In genomic region chr5:21329672-21330665, GRCm38 (mm10) we compare ENCODE assay signal across 11 mouse cellular contexts. TPM values are rescaled to one million over a fixed set of nuclear protein-coding genes. Genes with fewer than 3 reads are reported as not detected.
DNase-seq lines count a peak whose midpoint lies in the region; ATAC-seq and TF ChIP-seq lines count a peak whose summit lies in the region.
"Had no signal": no experiment of that assay in that cellular context is flagged by ENCODE, and none has a peak within 500 bp of the region (broad histone marks: within the 10 kb centered on the region; RNA-seq: fewer than 3 reads in every experiment).

No protein-coding gene starts in this region.

- H3K4me1 ChIP-seq in heart, embryonic 10.5 days = peaks cover 33% of the 10 kb centered on the region
- H3K4me1 ChIP-seq in liver, embryonic 12.5 days = no peaks in the 10 kb centered on the region; the same call in 1 of the 2 replicates

- no peak for TF ChIP-seq POLR2A in myocyte (IDR thresholded peaks at IDR 0.05; ENCODE audit: insufficient read length, low read depth)

- no peak for ATAC-seq in megakaryocyte progenitor cell, adult 5-6 weeks (replicated peaks; ENCODE audit: poor library complexity)
- ATAC-seq in liver, embryonic 12.5 days = no peak
- ATAC-seq: CD4-positive, CD25-positive, alpha-beta regulatory T cell, adult 4 months had no signal

- no peaks in the 10 kb centered on the region for H3K9me3 ChIP-seq in heart, embryonic 10.5 days
- H3K9me3 ChIP-seq in liver, embryonic 12.5 days (replicated peaks) = no peaks in the 10 kb centered on the region
- H3K9me3 ChIP-seq: limb, embryonic 15.5 days had no signal

- no peaks in the 10 kb centered on the region for H3K79me2 ChIP-seq in myocyte (ENCODE audit: control insufficient read depth, insufficient read depth)

- intact Hi-C loops in heart, postnatal 25 days (cut with DNase I) = loop anchor here (2.0 to 5.0 kb wide), 2 partner anchors 42 to 91 kb away; partner anchors contain the start of gene Fgl2
- intact Hi-C loops in left cerebral cortex, postnatal 10 days (cut with DNase I) = loop anchor here (5.0 kb wide), 1 partner anchor 82 kb away; no protein-coding TSS in a partner anchor

- no peak overlapping the region for H3K9ac ChIP-seq in liver, embryonic 12.5 days
- H3K9ac ChIP-seq: limb, embryonic 15.5 days had no signal

- no peak overlapping the region for H3ac ChIP-seq in myocyte (ENCODE audit: control insufficient read depth, insufficient read length)

- H3K36me3 ChIP-seq in heart, embryonic 10.5 days = no peaks in the 10 kb centered on the region
- H3K36me3 ChIP-seq in myocyte (ENCODE audit: control insufficient read depth, insufficient read depth) = no peaks in the 10 kb centered on the region
- H3K36me3 ChIP-seq in liver, embryonic 12.5 days = no peaks in the 10 kb centered on the region
- H3K36me3 ChIP-seq: limb, embryonic 15.5 days had no signal

- peak overlapping the region; percentile 95 for H3K27ac ChIP-seq in heart, embryonic 10.5 days
- no peak overlapping the region for H3K27ac ChIP-seq in liver, embryonic 12.5 days
- H3K27ac ChIP-seq: limb, embryonic 15.5 days had no signal

- no peaks in the 10 kb centered on the region for H3K27me3 ChIP-seq in heart, embryonic 10.5 days (ENCODE audit: insufficient read depth, poor library complexity, severe bottlenecking)
- peaks cover 15% of the 10 kb centered on the region for H3K27me3 ChIP-seq in myocyte (ENCODE audit: control insufficient read depth, insufficient read depth, insufficient read length)
- no peaks in the 10 kb centered on the region for H3K27me3 ChIP-seq in liver, embryonic 12.5 days (replicated peaks)
- H3K27me3 ChIP-seq: limb, embryonic 15.5 days had no signal

- WGBS in heart, embryonic 10.5 days = 37% methylated on average over 11 of the region's 11 CpGs
- WGBS in liver, embryonic 12.5 days (ENCODE audit: insufficient replicate concordance) = 47% methylated on average over 11 of the region's 11 CpGs

- H3K4me2 ChIP-seq in myocyte (ENCODE audit: low read depth) = peak overlapping the region; percentile 6
- no peak overlapping the region for H3K4me2 ChIP-seq in liver, embryonic 12.5 days
- H3K4me2 ChIP-seq: limb, embryonic 15.5 days had no signal

- peak; percentile 94 for DNase-seq in heart, adult 11 months
- DNase-seq in heart, postnatal 25 days (ENCODE audit: low spot score) = no peak
- DNase-seq in R1 (ENCODE audit: low read depth, low spot score) = peak; percentile 14
- DNase-seq in heart, embryonic 10.5 days (ENCODE audit: low spot score) = peak; percentile 88
- DNase-seq in left cerebral cortex, postnatal 10 days (ENCODE audit: extremely low spot score in 1 of 2, low spot score in 2 of 2) = no peak
- DNase-seq: kidney, adult 18-20 months had no signal

- H3K4me3 ChIP-seq in heart, embryonic 10.5 days = peak overlapping the region; percentile 35; the same call in 1 of the 2 replicates
- H3K4me3 ChIP-seq in myocyte = no peak overlapping the region
- no peak overlapping the region for H3K4me3 ChIP-seq in liver, embryonic 12.5 days
- H3K4me3 ChIP-seq: limb, embryonic 15.5 days had no signal

TF ChIP-seq in myocyte, 11 proteins besides CTCF, POLR2A, EP300 and RAD21:
- TF ChIP-seq REST (IDR thresholded peaks at IDR 0.05; ENCODE audit: insufficient read depth, insufficient read length) (no peak), E2F4 (IDR thresholded peaks at IDR 0.05; ENCODE audit: insufficient read depth) (no peak), MAX (IDR thresholded peaks at IDR 0.05; ENCODE audit: low read depth) (no peak), MYOG (IDR thresholded peaks at IDR 0.05; ENCODE audit: control insufficient read depth in 1 of 3, insufficient read depth in 1 of 3, insufficient read length in 2 of 3, low read depth in 2 of 3) (no peak), TCF12 (IDR thresholded peaks at IDR 0.05; ENCODE audit: insufficient read depth, poor library complexity, severe bottlenecking) (no peak), MYOD1 (IDR thresholded peaks at IDR 0.05; ENCODE audit: control insufficient read depth in 1 of 3, insufficient read length in 2 of 3, low read depth in 2 of 3) (no peak), USF1 (IDR thresholded peaks at IDR 0.05; ENCODE audit: low read depth) (no peak), POLR2AphosphoS2 (IDR thresholded peaks at IDR 0.05; ENCODE audit: insufficient read length, low read depth) (no peak), CEBPB (IDR thresholded peaks at IDR 0.05; ENCODE audit: insufficient read depth, poor library complexity, severe bottlenecking) (no peak), TCF3 (IDR thresholded peaks at IDR 0.05; ENCODE audit: insufficient read length, low read depth) (no peak), SRF (IDR thresholded peaks at IDR 0.05; ENCODE audit: control insufficient read depth, insufficient read length, low read depth) (no peak)

RNA-seq across cellular contexts. Expression of gene Fgl2, which starts 42.5 kb away (rescaled TPM):
- 10 to 100 TPM; 31.9 to 37.7 TPM for total RNA-seq in heart, postnatal 25 days (2021)
- polyA plus RNA-seq in heart, embryonic 10.5 days (2016; fragmentation: Nextera tagmentation; extraction: Ambion mirVana) = 14.0 and 26.0 TPM in 2 replicates
- 0.04 TPM for polyA plus RNA-seq in myocyte (2012; fragmentation: generic; extraction: Trizol)
- total RNA-seq in megakaryocyte progenitor cell, adult 5-6 weeks (2015) = 67.9 and 69.9 TPM in 2 replicates
- total RNA-seq in megakaryocyte progenitor cell, adult 5-6 weeks (2017) = 77.0 and 79.6 TPM in 2 replicates
- polyA plus RNA-seq in liver, embryonic 12.5 days (2016; fragmentation: Nextera tagmentation; extraction: Ambion mirVana) = 1.4 and 1.5 TPM in 2 replicates
- 1 to 10 TPM; 2.0 to 2.1 TPM for total RNA-seq in left cerebral cortex, postnatal 10 days (2021)

Comparison
In these comparisons a context has a peak if more than half of its experiments do, and no peak if none do; other contexts are left out.
1. DNase-seq: peak in heart, adult 11 months (single experiment), R1 (single experiment) and heart, embryonic 10.5 days (single experiment); none in heart, postnatal 25 days (single experiment) and left cerebral cortex, postnatal 10 days (0 of 2).
2. RNA of gene Fgl2, which starts 42.5 kb away (total RNA-seq): 67.9 to 79.6 TPM in megakaryocyte progenitor cell, adult 5-6 weeks and 31.9 to 37.7 TPM in heart, postnatal 25 days; 2.0 to 2.1 TPM in left cerebral cortex, postnatal 10 days; every median in the first group is over 10 times any median in the second.